Mouse (Mus musculus) mouse trophoblast stem cell (cell line): ENCODE results near the gene Myl6.
"Not testable (repeated sequence)": the region's sequence is repeated elsewhere in the genome, so short reads cannot be mapped to it uniquely, and the experiment has no call there.

Experiments
- in situ Hi-C, 2 experiments: fragments of 300-500 bp; cut with MseI, MboI; formaldehyde crosslinking; loops; 2 replicates in 1 of 2; 3 replicates in 1 of 2; pipeline ENCODE4 v1.15.1; 2025

Gene Myl6

GRCm38 (mm10) chr10:128509831-128510230, 15.9 kb upstream of the Myl6 start:
- in situ Hi-C loops, result no loop called here

GRCm38 (mm10) chr10:128509203-128509602, 15.3 kb upstream of the Myl6 start:
- in situ Hi-C loops, result no loop called here

GRCm38 (mm10) chr10:128508260-128508659, 14.3 kb upstream of the Myl6 start:
- in situ Hi-C loops, result no loop called here

- in situ Hi-C loops, result no loop called here
Measured at GRCm38 (mm10) chr10:128505974-128506373, 12.0 kb upstream of the Myl6 start.

GRCm38 (mm10) chr10:128505371-128505667, 11.4 kb upstream of the Myl6 start:
- in situ Hi-C loops, result not testable (repeated sequence)

DNA sequence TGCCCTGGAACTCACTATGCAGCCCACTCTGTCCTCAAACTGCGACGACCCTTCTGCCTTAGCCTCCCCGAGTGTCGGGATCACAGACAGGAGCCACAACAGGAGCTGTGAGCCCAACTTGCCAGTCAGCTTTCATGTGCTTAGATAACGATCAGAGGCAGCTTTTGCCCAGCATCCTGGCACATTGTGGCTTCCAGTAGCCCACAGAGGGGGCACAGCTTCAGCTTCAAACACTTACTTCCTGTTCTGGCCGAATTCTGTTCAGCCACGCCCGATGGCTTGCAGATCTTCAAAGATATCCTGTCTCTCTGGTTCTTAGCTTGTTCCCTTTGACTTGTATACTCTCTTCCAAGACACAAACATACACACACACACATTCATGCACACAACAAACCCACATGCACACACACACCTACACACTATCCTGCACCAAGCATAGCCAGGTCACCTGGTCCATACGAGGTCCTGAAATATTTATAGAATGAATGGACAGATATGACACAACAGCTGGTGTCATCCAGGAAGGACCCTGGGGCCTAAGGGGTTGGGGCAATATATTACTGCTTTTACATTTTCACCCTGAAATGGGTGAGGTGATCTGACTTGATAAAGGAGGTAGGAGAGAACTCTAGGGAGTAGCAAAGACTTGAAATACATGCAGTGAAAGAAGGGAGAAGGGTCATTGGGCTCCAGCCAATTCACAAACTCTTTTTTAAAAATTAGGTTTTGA, 10.9 kb upstream of the Myl6 start:
- in situ Hi-C loops, result no loop called here

DNA sequence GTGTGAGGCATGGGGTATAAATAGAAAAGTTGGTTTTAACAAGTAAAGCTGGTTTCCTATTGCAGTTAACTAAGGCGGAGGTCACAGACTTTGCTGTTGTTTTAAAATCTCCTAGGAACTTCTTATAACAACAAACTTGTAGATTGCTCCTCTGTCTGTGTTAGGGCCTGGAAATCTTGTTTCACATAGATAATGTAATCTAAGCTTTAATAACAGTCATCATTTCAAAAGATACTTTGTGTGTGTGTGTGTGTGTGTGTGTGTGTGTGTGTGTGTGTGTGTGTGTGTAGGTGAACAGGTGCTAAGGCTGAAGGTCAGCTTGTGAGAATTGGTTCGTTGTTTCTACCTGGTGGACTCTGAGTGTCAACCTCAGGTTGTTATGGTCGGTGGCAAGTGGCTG, 10.1 kb upstream of the Myl6 start:
- in situ Hi-C loops, result no loop called here

DNA sequence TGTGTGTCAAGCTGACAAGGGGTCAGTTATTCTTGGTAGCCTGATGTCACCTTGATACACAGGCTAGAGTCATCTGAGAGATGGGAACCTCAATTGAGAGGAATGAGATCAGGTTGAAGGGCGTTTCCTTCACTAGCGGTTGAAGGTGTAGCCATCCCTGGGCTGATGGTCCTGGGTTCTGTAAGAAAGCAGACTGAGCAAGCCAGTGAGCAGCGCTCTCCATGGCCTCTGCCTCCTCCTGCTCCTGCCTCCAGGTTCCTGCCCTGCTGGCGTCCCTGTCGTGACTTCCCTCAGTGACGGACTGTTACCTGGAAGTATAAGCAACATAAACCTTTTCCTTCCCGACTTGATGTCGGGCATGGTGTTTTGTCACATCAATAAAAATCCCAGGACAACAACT, 9.6 kb upstream of the Myl6 start:
- in situ Hi-C loops, result no loop called here

GRCm38 (mm10) chr10:128502341-128502740, 8.4 kb upstream of the Myl6 start:
- in situ Hi-C loops, result no loop called here

GRCm38 (mm10) chr10:128499116-128499671, 5.2 kb upstream of the Myl6 start:
- in situ Hi-C loops, result no loop called here

DNA sequence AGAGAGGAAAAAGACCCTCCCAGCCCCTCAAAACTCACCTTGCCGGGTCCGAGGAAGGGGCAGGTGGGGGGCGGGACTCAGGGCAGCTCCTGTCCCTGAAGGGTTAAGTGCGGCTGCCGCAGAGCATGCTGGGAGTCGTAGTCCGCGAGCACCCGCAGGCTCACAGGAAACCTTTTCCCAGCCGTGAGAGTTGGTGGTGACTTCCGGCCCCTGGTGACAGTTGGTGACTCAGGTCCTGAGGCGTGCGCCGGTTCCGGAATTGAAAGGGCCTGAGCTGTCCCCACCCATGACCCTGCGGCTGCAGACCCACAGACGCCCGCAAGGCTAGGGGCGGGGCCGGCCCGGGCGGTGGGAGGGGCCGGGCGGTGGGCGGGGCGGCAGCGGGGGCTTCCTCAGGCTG, 4.6 kb upstream of the Myl6 start, which contains the start of gene Myl6b:
TSS of gene Myl6b (minus strand) at position 96 of the 400 bp plus-strand sequence.
- in situ Hi-C loops, result no loop called here

DNA sequence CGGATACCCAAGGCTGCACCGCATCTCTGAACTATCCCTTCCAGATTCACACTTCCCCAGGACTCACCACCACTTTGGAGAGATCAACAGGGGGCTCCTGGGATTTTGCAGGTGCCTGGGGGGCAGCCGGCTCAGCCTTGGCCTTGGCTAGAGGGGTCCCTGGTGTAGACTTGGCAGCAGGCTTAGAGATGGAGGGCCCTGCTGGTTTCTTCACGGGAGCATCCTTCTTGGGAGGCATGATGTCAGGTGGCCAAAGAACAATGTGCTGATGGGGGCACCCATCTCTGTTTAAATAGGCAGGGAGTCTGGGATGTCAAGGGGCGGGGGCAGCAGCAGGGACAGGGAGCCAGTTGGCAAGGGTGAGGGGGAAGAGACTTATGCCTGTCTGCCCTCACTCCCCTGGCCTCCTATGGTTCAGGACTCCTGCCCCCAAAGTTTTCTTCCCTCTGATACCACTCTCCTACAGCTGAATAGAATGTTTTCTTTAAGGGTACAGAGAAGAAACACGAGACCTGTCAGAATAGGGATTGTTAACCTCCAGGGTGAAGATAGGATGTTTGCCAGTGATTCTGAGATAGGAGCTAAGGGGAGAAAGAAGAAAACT, 3.3 kb upstream of the Myl6 start:
- in situ Hi-C loops, result no loop called here

- in situ Hi-C loops, result no loop called here
Measured at GRCm38 (mm10) chr10:128496509-128497077, 2.6 kb upstream of the Myl6 start.

GRCm38 (mm10) chr10:128495903-128496302, 2.0 kb upstream of the Myl6 start:
- in situ Hi-C loops, result no loop called here

- in situ Hi-C loops, result no loop called here
Measured at GRCm38 (mm10) chr10:128495270-128495669, 1.3 kb upstream of the Myl6 start.

DNA sequence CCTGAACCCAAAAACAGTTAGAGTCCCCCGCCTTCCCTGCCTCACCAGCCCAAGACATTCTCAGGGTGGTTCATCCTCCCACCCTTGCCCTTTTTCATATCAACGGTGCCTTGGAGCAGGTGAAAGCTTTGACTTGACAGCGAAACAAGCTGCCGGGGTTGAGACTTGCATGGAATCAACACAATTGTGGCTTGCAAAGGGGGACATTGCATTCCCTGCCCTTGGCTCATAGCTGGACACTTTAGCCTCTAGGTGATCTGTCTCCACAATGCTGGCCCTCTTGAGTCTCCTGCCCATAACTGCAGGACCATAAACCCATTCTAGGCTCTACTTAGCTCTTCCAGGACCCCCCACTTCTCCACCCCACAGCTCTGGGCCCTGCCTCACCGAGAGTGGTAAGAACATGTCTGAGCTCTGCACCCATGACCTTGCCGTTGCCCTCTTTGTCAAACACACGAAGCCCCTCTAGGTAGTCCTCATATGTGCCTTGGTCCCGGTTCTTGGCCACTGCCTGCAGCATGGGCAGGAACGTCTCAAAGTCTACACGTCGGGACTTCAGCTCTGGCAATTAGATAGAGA, 811 bp upstream of the Myl6 start:
- in situ Hi-C loops, result no loop called here

GRCm38 (mm10) chr10:128493319-128493694, 638 bp downstream of the Myl6 start:
- in situ Hi-C loops, result no loop called here

GRCm38 (mm10) chr10:128492633-128493311, 1.2 kb downstream of the Myl6 start:
- in situ Hi-C loops, result no loop called here

- in situ Hi-C loops, result not testable (repeated sequence)
Measured at GRCm38 (mm10) chr10:128492051-128492450, 1.9 kb downstream of the Myl6 start.

- in situ Hi-C loops, result no loop called here
Measured at GRCm38 (mm10) chr10:128491495-128491894, 2.5 kb downstream of the Myl6 start.

GRCm38 (mm10) chr10:128490912-128491311, 3.0 kb downstream of the Myl6 start:
- in situ Hi-C loops, result no loop called here

- in situ Hi-C loops, result no loop called here
Measured at GRCm38 (mm10) chr10:128490232-128490631, 3.7 kb downstream of the Myl6 start.
